Mouse (Mus musculus) intestine, postnatal 0 days (tissue): ENCODE measurements around the gene Zfx. TPM values are rescaled to one million over a fixed set of nuclear protein-coding genes. Genes with fewer than 3 reads are reported as not detected.

Experiments
- ATAC-seq: fragments of 200-750 bp; cut with Nextera tagmentation; 2 replicates; pipeline ENCODE4 v1.8.0; 2017; ENCODE audit warnings: mild to moderate bottlenecking, moderate TSS enrichment, moderate library complexity
- H3K27ac ChIP-seq: fragments of 300-500 bp; sonication (generic); 2 replicates; pipeline ENCODE4 v1.5.1; 2014; ENCODE audit warnings: mild to moderate bottlenecking, low read depth, low read length, moderate library complexity
- H3K27me3 ChIP-seq: fragments of 300-500 bp; sonication (generic); replicated peaks from 2 replicates; pipeline ENCODE4 v1.6.1; 2014; ENCODE audit warnings: low read length, mixed read lengths; ENCODE audit not compliant: control insufficient read depth, insufficient read depth
- H3K36me3 ChIP-seq: fragments of 300-500 bp; sonication (generic); 2 replicates; pipeline ENCODE4 v1.6.1; 2014; ENCODE audit warnings: mild to moderate bottlenecking, moderate library complexity; ENCODE audit not compliant: control insufficient read depth, insufficient read depth
- H3K4me1 ChIP-seq: fragments of 300-500 bp; sonication (generic); replicated peaks from 2 replicates; pipeline ENCODE4 v1.6.1; 2014; ENCODE audit warnings: antibody characterized with exemption, low read length, mixed read lengths; ENCODE audit not compliant: control insufficient read depth, insufficient read depth
- H3K4me2 ChIP-seq: fragments of 300-500 bp; sonication (generic); replicated peaks from 2 replicates; pipeline ENCODE4 v1.6.1; 2014; ENCODE audit warnings: low read depth, mild to moderate bottlenecking, moderate library complexity
- H3K4me3 ChIP-seq: fragments of 300-500 bp; sonication (generic); 2 replicates; pipeline ENCODE4 v1.5.1; 2014; ENCODE audit warnings: low read depth, low read length
- H3K9ac ChIP-seq: fragments of 300-500 bp; sonication (generic); 2 replicates; pipeline ENCODE4 v1.6.1; 2014; ENCODE audit warnings: mild to moderate bottlenecking, low read depth, low read length
- H3K9me3 ChIP-seq: fragments of 300-500 bp; sonication (generic); 2 replicates; pipeline ENCODE4 v1.6.1; 2016; ENCODE audit warnings: mixed run types; ENCODE audit not compliant: control insufficient read depth
- CTCF ChIP-seq: sonication (generic); IDR thresholded peaks from 2 replicates; pipeline ENCODE4 v1.5.1; 2016; ENCODE audit warnings: low read depth, mild to moderate bottlenecking, control low read depth, antibody characterized with exemption, moderate library complexity
- WGBS: fragments of 180-500 bp; shearing (Covaris S2); extraction: QIAGEN DNeasy Blood & Tissue Kit; methylation state at CpG from one replicate; pipeline ENCODE4 v1.1.7; 2014; 5-methylcytosine and 5-hydroxymethylcytosine counted together
- polyA plus RNA-seq: library from polyadenylated mRNA; unstranded; fragments of >200 nt; fragmentation: Nextera tagmentation; extraction: Ambion mirVana; gene quantifications from 2 replicates; pipeline ENCODE4 v1.2.1, GENCODE M21; 2015

Zfx gene
- polyA plus RNA-seq, 1 experiment from 2014 or later = 13.8 TPM

- no peak for TF ChIP-seq CTCF
- Histone ChIP-seq H3K4me3 (no peak overlapping the region), H3K27me3 (no peaks in the 10 kb centered on the region; the same call in 1 of the 2 replicates), H3K9ac (no peak overlapping the region), H3K27ac (no peak overlapping the region), H3K36me3 (no peaks in the 10 kb centered on the region), H3K4me1 (no peaks in the 10 kb centered on the region), H3K4me2 (no peak overlapping the region), H3K9me3 (no peaks in the 10 kb centered on the region)
- no peak for ATAC-seq
- 84% methylated on average over 5 of the region's 5 CpGs for WGBS
Observed at GRCm38 (mm10) chrX:94047381-94047780, 76.1 kb downstream of the Zfx start.

DNA sequence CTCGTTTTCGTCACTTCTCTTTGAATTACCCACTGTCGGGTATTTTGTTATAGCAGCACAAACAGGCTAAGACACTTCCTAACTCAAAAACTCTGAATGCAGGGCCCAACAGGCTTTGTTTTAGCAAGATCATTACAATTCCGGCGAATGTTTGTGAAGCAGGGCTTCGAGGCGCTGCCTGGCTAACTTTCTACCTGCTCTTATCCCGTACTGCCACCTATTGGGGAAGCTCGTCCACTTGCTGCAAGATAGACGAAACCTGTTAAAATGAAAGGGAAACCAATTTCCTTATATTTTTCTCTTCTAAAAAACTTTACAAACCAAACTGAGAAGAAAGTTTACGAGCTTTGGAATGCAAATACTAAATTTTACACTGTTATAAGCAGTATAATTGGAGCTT is 90.6 kb downstream of the Zfx start:
- peak; percentile 79 for TF ChIP-seq CTCF
- Histone ChIP-seq H3K9me3 (no peaks in the 10 kb centered on the region), H3K4me1 (no peaks in the 10 kb centered on the region), H3K9ac (no peak overlapping the region), H3K27me3 (no peaks in the 10 kb centered on the region), H3K4me3 (no peak overlapping the region), H3K4me2 (0 out of 2 replicates have a peak overlapping the region, but pooled peaks have one; percentile 21), H3K36me3 (no peaks in the 10 kb centered on the region), H3K27ac (no peak overlapping the region)
- no peak for ATAC-seq
- 28% methylated on average over 11 of the region's 11 CpGs for WGBS

- Histone ChIP-seq H3K9ac (no peak overlapping the region), H3K4me1 (no peaks in the 10 kb centered on the region), H3K4me3 (no peak overlapping the region), H3K4me2 (no peak overlapping the region), H3K36me3 (no peaks in the 10 kb centered on the region), H3K27ac (no peak overlapping the region), H3K9me3 (no peaks in the 10 kb centered on the region), H3K27me3 (no peaks in the 10 kb centered on the region)
- no peak for ATAC-seq
- no peak for TF ChIP-seq CTCF
- 63% methylated on average over 7 of the region's 7 CpGs for WGBS
Observed at GRCm38 (mm10) chrX:94030081-94030480, 93.4 kb downstream of the Zfx start.

Other genes with a start within 250 kb of the Zfx start
- 0.18 and 0.30 TPM in 2 replicates for gene AU015836, start 155.0 kb downstream of the Zfx start, polyA plus RNA-seq
- gene Eif2s3x, start 89.2 kb upstream of the Zfx start, polyA plus RNA-seq = 35.2 and 36.7 TPM in 2 replicates
- gene Klhl15, start 110.9 kb upstream of the Zfx start, polyA plus RNA-seq = 4.7 and 5.0 TPM in 2 replicates
- 0.05 TPM in 1 of 2 replicates, not detected in the other for gene Fam90a1b, start 243.1 kb upstream of the Zfx start, polyA plus RNA-seq
- gene Apoo, start 243.4 kb upstream of the Zfx start, polyA plus RNA-seq = 91.0 and 102 TPM in 2 replicates